Mouse (Mus musculus): ENCODE data around the gene Rgs12.
A peak's percentile ranks its signal among the peaks of the same experiment; 100 is the strongest.

The Rgs12 gene

GRCm38 (mm10) chr5:34948861-34949760, at the start of gene Rgs12:
TSS of gene Rgs12 (plus strand) at chr5:34949445.
- DNase-seq (ENCODE audit: low spot score), result peak; percentile 78

- DNase-seq (ENCODE audit: low spot score), result no peak
Measured at GRCm38 (mm10) chr5:34899787-34900469, 49.3 kb upstream of the Rgs12 start.

GRCm38 (mm10) chr5:34902371-34902770, 46.9 kb upstream of the Rgs12 start:
- no peak for DNase-seq (ENCODE audit: low spot score)

DNA sequence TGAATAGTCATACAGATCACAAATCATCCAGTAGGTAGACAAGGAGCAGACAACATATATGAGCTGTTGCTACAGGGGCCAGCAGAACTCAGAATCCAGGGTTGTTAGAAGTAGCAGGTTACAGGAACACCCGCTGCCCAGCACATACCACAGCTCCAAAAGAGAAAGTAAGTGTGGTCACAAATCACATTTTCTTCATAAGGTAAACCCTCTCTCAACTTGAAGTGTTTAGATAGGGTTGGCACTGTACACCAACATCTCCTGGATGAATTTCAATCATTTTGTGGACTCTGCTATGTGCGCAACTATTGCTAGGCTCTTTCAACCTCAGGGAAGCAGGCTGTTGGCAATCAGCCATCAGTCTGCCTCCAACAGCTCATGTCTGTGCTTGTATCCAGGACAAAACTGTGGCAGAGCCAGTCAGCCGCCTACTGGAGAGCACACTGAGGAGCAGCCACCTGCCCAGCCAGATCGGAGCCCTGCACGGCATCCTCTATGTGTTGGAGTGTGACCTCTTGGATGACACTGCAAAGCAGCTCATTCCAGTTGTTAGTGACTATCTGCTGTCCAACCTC, 46.3 kb upstream of the Rgs12 start:
- peak; percentile 58 for DNase-seq (ENCODE audit: low spot score)

DNA sequence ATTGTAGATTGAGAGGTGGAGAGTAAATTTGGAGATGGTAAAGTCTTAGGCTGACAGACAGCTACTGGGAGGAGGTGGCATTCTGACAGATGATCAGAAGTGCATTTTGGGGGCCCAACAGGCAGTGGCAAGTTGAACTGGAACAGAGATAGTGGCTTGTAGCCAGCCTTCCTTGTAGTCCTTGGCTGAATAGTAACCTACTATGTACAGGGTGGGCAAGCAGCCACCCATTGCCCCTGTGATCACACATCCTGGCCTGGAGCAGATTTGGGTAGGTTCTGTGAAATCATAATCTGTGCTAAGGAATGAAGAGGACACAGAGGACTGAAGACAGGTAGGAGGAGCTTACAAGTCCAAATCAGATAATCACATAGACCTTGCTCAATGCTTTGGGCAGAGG, 44.8 kb upstream of the Rgs12 start:
- DNase-seq (ENCODE audit: low spot score), result no peak

DNA sequence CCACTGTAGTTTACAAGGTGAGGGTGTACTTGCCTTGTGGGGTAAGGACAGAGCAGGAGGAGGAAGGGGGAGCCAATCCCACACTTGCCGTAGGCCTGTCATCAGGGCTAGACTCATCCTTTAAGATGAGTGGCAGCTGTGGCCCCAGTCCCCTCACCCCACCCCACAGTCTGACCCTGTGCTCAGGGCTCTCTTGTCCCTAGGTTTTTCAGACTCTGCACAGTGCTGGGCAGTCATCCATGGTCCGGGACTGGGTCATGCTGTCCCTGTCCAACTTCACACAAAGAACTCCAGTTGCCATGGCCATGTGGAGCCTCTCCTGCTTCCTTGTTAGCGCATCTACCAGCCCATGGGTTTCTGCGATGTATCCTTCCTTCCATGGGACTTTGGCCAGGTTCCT, 42.0 kb upstream of the Rgs12 start:
- DNase-seq (ENCODE audit: low spot score), result no peak

DNA sequence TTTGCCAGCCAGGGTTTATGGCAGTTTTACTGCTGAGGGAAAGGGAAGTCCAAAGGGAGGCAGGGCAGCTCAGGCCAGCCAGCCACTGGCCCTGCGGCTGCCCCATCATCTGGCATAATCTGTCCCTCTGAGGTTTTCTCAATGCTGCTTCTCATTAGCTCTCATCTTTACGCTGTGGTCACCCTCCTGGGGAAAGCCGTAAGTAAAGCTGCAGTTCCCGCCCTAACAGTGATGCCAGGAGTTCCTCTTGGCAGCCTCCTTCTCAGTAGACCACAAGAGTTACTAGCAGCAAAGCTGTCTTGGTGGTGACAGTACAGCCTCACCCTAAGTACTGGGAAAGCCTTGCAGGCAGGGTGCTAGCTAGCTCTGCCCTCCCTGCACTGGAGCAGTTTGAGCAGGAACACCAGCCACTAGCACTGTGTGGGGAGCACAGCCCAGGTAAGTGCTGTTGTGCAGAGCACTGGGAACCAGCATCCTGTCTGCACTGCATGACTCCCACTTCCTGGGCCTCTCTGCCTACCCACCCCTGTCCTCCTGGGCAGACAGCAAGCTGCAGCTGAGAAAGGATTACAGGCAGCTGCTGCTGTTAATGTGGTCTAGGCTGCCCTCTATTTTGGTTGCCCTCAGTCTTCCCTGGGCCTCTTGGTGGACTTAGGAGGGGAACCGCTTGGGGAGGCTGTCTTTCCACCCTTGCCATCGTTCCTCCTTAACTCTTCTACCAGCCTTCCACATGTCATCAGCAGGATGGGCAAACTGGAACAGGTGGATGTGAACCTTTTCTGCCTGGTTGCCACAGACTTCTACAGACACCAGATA, 41.1 kb upstream of the Rgs12 start, which contains the start of gene Msantd1:
Gene Msantd1 (plus strand): TSS at position 103 of the 816 bp plus-strand sequence.
- no peak for DNase-seq (ENCODE audit: low spot score)

GRCm38 (mm10) chr5:34908726-34909633, 40.3 kb upstream of the Rgs12 start:
- no peak for DNase-seq (ENCODE audit: low spot score)

DNA sequence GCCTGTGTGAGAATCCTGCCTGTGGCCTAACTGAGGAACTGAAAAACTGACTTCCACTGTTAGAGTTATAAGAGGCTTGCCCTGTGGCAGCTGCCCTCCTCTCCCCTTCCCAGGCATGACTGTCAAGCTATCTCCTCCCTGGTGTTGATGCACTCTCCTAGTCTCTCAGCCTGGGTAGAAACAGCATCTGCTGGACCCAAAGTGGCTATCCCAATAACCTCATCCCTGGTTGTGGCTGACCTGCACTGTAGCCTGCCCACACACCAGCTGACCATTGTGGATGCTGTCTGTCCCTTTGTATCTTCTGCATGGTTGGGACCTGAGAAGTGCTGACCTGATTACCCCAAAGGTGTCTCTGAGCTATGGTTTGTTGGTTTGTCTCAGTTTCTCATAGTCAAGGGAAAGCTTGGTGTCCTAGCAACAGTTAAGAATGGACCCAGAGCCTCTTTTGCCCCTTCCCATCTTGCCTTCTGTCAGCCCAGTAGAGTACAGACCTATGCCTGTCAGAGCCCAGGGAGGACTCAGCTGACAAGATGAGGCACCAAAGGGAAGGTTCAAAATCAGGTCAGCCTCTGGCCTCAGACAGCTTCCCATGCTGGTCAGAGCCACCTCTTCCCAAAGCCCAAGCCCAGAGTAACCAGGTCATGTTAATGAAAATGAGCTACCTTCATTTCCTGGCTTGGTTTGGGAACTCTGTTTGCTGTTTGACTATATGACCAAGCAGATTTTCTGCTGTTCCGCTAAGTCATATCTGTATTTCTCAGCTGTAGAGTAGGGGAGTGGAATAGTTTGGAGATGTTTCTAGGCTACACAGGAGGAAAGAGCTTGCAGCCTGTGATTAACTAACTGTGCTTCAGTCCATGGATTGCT, 39.4 kb upstream of the Rgs12 start:
- DNase-seq (ENCODE audit: low spot score), result no peak

DNA sequence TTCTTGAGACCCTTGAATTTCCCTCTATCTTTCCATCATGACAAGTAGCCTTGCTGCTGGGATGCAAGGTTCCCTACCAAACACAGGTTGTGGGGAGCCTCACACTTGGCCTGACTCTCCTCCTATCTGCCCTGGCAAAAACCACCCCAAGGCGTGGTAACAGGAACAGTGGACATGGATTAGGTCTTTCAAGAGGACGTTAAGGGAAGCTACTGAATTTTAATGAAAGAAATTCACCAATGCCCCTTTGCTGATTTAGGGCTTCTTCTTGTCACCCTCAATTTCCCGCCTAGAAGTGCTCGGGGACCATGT, 38.8 kb upstream of the Rgs12 start:
- DNase-seq (ENCODE audit: low spot score), result no peak

DNA sequence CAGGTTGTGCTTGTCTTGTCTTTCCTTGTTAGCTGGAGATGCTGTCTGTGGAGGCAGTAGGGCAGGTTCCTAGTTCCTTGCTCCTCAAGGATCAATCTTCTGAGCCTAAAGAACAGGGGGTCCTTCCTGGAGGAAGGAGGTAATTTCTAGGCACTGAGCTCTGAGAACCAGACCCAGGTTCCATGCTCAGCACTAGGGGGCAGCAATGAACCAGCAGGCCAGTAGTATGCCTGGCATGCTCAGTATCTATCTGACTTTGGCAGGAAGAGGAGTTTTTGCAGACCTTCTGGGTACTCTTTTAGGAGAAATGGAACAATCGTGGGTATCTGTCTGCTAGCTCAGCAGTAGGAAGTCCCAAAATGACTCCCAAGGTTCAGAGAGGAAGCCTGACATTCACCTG, 33.4 kb upstream of the Rgs12 start:
- peak; percentile 72 for DNase-seq (ENCODE audit: low spot score)

- DNase-seq (ENCODE audit: low spot score), result no peak
Measured at GRCm38 (mm10) chr5:34917234-34917655, 32.0 kb upstream of the Rgs12 start.

DNA sequence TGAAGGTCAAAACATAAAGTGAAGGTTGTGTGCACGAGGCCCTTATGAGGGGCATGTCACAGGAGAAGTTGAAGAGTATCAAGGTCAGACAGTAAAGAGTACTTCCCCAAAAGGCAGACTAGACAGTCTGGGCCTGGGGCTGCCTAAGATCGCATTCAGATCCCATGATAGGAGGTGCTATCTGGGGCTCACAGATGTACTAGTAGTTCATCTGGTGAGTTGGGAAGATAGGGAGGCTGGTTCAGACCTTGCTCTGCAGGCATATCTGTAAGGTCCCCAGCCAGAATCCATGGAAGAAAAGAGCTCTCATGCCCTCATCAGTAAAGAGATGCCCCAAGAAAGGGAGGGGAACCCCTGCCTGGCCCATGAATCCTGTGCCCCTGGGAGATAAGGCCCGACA, 30.5 kb upstream of the Rgs12 start:
- DNase-seq (ENCODE audit: low spot score), result no peak

DNA sequence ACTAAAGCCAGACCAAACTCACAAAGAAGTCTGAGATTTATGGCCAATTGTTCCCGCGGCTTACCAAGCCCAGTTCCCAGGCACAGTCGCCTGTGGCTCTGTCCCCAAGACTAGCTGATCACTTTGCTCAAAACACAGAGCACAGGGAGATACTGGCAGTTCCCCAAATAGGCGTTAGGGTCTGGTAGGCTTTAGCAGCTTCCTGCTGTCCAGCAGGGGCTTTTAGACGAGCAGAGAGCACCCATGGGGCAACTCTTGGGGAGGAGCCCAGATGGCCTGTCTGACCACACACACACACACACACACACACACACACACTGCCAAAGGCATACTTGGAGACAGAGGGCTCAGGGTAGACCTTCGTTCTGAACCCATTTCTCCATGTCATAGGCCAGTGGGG, 26.7 kb upstream of the Rgs12 start:
- DNase-seq (ENCODE audit: low spot score), result no peak

DNA sequence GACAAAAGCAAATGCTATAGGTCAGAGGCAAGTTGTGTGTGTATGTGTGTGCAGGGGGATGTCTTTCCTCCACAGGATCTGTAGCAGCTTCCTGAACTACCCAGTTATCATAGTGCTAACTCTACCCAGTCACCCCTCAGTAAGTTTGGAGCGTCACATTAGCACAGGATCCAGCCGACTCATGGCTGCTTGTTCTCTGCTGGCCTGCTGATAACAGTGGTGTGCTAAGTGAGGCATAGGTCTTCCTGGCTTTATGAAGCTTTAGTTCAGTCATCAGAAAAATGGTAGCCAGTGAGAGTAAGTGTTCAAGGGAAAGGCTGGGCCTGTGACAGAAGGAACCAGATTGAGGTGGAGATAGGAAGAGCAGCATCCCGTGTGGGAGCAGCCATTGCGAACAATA, 25.3 kb upstream of the Rgs12 start:
- DNase-seq (ENCODE audit: low spot score), result no peak

DNA sequence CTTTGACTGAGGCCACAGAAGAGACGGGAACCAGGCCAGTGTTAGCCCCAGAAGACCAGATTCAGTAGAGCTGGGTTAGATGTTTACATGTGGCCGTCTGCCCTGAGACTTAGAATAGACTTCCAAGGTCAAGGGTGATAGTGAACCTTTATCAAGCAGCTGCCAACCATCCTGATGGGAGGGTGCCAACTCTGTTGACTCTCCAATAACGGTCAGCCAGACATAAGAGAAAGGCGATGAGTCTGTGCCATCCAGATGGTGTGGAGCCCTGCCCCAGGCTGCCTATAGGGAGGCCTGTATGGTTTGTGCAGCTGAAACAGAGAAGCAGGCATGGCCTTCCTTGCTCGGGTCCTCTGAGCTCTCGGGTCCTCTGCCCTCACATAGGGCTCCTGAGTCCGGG, 24.7 kb upstream of the Rgs12 start:
- no peak for DNase-seq (ENCODE audit: low spot score)

- no peak for DNase-seq (ENCODE audit: low spot score)
Measured at GRCm38 (mm10) chr5:34927648-34928047, 21.6 kb upstream of the Rgs12 start.

DNA sequence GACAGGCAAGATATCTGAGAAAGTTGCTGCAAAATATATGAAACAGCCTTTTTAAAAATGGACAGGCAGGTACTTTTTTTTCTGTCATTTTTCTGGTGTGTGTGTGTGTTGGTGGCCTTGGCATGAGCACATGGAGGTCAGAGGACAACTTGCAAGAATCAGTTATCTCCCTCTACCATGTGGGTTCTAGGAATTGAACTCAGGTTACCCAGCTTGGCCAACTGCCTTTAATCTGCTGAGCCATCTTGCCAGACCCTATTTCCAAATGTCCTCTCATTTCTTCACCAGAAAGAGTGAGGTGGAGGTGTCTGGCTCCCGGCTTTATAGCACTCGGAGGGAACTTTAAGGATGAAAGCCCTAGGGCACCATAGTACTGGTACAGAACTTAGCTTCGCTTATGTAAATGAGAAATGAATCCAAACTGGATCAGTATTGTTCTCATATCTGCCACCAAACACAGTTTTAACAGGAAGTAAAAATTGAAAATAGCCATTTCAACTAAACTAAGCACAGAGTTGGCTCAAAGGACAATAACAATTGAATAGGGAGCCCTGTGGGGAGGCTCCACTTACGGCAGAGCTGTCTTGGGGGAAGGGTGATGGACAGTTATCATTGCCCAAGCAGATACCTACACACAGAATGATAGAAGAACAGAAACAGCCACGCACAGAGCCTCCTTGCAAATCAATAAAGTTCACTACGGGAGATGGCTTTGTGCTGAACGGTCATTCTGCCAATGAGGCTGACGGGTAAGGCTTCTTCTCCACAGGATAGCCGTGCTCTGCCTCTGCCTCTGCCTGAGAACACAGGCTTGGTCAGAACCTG, 18.9 kb upstream of the Rgs12 start:
- no peak for DNase-seq (ENCODE audit: low spot score)

DNA sequence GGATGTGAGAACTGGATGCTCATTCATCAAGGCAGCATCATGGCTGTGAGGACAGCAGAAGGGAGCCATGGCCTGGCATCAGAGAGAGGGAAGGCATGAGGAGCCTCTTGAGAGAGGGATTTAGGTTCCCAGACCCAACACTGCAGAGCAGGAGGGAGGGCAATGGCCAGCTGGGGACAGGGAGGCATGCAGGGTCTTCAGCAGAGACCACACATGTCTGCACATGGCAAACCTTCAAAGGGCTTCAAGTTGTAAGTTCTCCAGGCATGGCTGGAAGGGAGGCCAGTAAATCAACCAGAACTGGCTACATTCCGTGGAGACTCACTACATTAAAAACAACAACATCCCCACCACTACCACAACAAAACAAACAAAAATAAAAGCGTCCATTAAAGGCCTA, 18.2 kb upstream of the Rgs12 start:
- no peak for DNase-seq (ENCODE audit: low spot score)

Data from urinary bladder, postnatal 25 days (tissue).